Mouse (Mus musculus): ENCODE results near the gene Usp21. TPM values are rescaled to one million over a fixed set of nuclear protein-coding genes. Genes with fewer than 3 reads are reported as not detected.

Usp21 gene
- polyA plus RNA-seq, 1 experiment from 2014 or later: 25.3 TPM

DNA sequence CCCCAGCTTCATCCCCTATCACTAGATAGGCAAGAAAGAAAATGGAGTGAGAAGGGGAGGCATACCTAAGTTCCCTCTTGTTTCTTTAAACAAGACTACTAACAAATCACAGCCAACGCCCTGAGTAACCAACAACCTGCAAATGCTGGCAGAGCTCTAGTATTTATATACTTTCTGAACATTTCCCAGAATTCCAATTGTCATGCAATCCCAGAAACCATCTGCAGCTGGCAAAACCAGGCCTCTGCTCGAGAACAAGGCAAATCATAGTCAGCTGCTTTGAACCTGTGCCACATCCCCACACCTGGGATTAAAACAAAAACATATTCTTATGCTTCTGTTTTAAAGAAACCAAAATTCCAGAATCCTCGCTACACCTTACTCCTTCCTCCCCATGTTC lies 5.6 kb upstream of the Usp21 start:
- Histone ChIP-seq H3K36me3 (ENCODE audit: control insufficient read depth, insufficient read depth) (peaks cover 4% of the 10 kb centered on the region; the same call in 1 of the 2 replicates), H3K4me2 (ENCODE audit: low read depth, low read length) (peak overlapping the region; percentile 55), H3K9me3 (replicated peaks; ENCODE audit: control insufficient read depth, low read length) (no peaks in the 10 kb centered on the region; the same call in 1 of the 2 replicates), H3K4me3 (ENCODE audit: low read depth, low read length) (no peak overlapping the region), H3K4me1 (ENCODE audit: control insufficient read depth, low read depth, low read length) (peaks cover 21% of the 10 kb centered on the region), H3K9ac (ENCODE audit: low read depth, low read length) (no peak overlapping the region), H3K27ac (ENCODE audit: low read length) (no peak overlapping the region), H3K27me3 (ENCODE audit: control insufficient read depth, insufficient read depth, low read depth, low read length) (peaks cover 11% of the 10 kb centered on the region)
- ATAC-seq (ENCODE audit: low read depth): no peak
- WGBS (ENCODE audit: insufficient replicate concordance): 73% methylated on average over 3 of the region's 3 CpGs

DNA sequence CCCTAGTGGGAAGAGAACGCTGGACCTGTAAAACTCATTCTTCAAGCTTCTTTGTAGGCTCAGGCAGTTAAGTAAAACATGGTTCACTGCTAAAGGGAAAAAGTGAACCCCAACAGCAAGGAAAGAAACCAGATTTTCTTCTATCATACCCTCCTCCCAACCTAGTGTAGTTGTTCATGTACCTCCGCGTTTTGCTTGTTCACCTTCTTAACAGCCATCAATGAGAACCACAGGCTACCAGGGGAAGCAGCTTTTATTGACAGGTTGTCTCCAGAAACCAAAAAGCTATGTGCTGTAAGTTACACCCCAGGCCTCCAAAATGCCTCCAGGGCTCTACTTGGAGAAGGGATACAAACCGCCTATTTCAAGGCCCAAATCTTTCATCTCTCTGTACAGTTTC lies 537 bp upstream of the Usp21 start:
- no peak overlapping the region for H3K9ac ChIP-seq (ENCODE audit: low read depth, low read length)
- WGBS (ENCODE audit: insufficient replicate concordance): 58% methylated on average over 4 of the region's 4 CpGs
- peak overlapping the region; percentile 29 for H3K27ac ChIP-seq (ENCODE audit: low read length)
- H3K4me1 ChIP-seq (ENCODE audit: control insufficient read depth, low read depth, low read length): peaks cover 37% of the 10 kb centered on the region
- H3K4me3 ChIP-seq (ENCODE audit: low read depth, low read length): peak overlapping the region; percentile 91
- peak overlapping the region; percentile 80 for H3K4me2 ChIP-seq (ENCODE audit: low read depth, low read length)
- H3K9me3 ChIP-seq (replicated peaks; ENCODE audit: control insufficient read depth, low read length): no peaks in the 10 kb centered on the region
- H3K36me3 ChIP-seq (ENCODE audit: control insufficient read depth, insufficient read depth): peaks cover 13% of the 10 kb centered on the region
- no peak for ATAC-seq (ENCODE audit: low read depth)
- H3K27me3 ChIP-seq (ENCODE audit: control insufficient read depth, insufficient read depth, low read depth, low read length): no peaks in the 10 kb centered on the region

DNA sequence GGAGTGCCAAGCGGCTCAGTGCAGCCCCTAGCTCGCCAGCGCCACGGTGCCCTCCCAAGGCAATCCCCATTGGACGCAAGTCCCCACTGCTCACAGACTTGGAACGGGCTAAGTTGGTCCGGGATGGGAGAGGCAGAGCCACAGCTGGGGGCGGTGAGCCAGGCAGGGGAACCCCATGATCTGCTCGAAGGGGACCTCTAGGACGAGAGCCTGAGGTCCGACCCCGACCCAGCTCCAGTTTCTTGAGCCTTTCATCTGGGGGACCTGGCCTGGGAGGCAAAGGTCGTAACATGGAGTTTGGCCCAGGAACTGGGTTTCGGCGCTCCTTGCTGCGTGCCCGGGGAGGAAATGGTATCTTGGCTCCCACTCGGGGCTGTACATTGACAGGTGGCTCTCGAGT lies 1.3 kb downstream of the Usp21 start:
- ATAC-seq (ENCODE audit: low read depth): no peak
- Histone ChIP-seq H3K9ac (ENCODE audit: low read depth, low read length) (no peak overlapping the region), H3K27ac (ENCODE audit: low read length) (no peak overlapping the region)

DNA sequence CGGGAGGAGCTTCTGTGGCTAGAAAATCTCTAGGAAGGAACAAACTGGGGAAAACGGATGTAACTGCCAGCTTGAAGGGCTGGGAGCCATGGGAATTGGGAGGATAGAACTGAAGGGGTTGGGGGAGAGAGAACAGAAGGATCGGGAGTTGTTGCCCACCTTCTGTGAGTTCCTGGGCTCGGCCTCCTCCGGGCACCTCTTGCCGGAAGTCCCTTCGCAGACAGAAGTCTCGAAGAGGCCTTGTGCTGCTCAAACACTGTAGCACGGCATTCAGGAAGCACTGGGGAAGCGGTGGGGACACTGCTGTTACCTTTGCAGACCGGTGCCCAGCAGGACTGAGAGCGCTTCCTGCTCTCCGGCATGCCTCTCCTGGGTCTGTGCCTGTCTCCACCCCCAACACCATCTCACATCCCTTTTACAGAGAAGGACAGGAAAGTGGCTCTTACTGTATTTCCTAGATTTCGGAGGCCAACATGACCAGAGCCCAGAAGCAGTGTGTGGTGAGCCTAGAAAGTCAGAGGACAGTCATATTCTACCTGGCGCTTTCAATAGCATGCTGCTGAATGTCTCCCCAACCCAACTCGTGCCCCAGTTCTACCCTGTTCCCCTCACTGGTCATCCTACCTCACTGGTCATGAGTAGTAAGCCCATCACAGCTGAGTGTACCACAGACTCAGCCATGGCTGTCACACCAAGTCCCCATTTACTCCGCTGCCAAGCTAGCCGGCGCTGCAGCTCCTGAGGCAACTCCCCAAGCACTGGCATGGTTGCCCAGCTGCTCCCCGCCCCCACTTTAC lies 2.5 kb downstream of the Usp21 start:
- Histone ChIP-seq H3K9me3 (replicated peaks; ENCODE audit: control insufficient read depth, low read length) (no peaks in the 10 kb centered on the region), H3K4me2 (ENCODE audit: low read depth, low read length) (no peak overlapping the region), H3K36me3 (ENCODE audit: control insufficient read depth, insufficient read depth) (peaks cover 15% of the 10 kb centered on the region), H3K4me3 (ENCODE audit: low read depth, low read length) (no peak overlapping the region), H3K27me3 (ENCODE audit: control insufficient read depth, insufficient read depth, low read depth, low read length) (no peaks in the 10 kb centered on the region), H3K27ac (ENCODE audit: low read length) (no peak overlapping the region), H3K9ac (ENCODE audit: low read depth, low read length) (no peak overlapping the region), H3K4me1 (ENCODE audit: control insufficient read depth, low read depth, low read length) (peaks cover 37% of the 10 kb centered on the region)
- no peak for ATAC-seq (ENCODE audit: low read depth)
- 83% methylated on average over 20 of the region's 20 CpGs for WGBS (ENCODE audit: insufficient replicate concordance)

More for the DNA sequence above, 1.3 kb downstream of the Usp21 start:
- 0 out of 2 replicates have a peak overlapping the region, but pooled peaks have one; percentile 80 for H3K4me2 ChIP-seq (ENCODE audit: low read depth, low read length)
- peaks cover 37% of the 10 kb centered on the region for H3K4me1 ChIP-seq (ENCODE audit: control insufficient read depth, low read depth, low read length)
- H3K27me3 ChIP-seq (ENCODE audit: control insufficient read depth, insufficient read depth, low read depth, low read length): no peaks in the 10 kb centered on the region
- WGBS (ENCODE audit: insufficient replicate concordance): 81% methylated on average over 19 of the region's 19 CpGs
- peaks cover 15% of the 10 kb centered on the region for H3K36me3 ChIP-seq (ENCODE audit: control insufficient read depth, insufficient read depth)
- no peaks in the 10 kb centered on the region for H3K9me3 ChIP-seq (replicated peaks; ENCODE audit: control insufficient read depth, low read length)
- no peak overlapping the region for H3K4me3 ChIP-seq (ENCODE audit: low read depth, low read length)

DNA sequence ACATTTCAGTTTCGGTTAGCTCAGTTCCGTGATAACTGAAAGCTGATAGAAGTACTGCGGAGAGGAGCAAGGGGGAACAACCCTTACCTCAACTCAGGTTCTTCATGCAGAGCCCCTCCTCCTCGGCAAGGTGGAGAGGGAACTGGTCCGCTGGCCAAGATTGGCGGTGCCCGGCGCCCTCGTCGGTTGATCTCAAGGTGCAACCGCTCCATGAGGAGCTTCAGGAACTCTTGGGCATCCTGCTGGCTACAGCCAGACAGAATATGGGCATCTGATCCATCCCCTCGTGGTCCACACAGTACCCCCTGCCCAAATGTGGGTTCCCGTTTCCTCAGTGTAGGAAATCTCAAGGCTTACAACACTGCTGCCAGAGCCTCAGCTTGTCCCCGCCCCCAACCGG lies 3.3 kb downstream of the Usp21 start:
- 90% methylated on average over 15 of the region's 15 CpGs for WGBS (ENCODE audit: insufficient replicate concordance)
- Histone ChIP-seq H3K27me3 (ENCODE audit: control insufficient read depth, insufficient read depth, low read depth, low read length) (no peaks in the 10 kb centered on the region), H3K4me2 (ENCODE audit: low read depth, low read length) (no peak overlapping the region), H3K36me3 (ENCODE audit: control insufficient read depth, insufficient read depth) (peaks cover 12% of the 10 kb centered on the region), H3K9me3 (replicated peaks; ENCODE audit: control insufficient read depth, low read length) (no peaks in the 10 kb centered on the region), H3K4me3 (ENCODE audit: low read depth, low read length) (no peak overlapping the region), H3K9ac (ENCODE audit: low read depth, low read length) (no peak overlapping the region), H3K4me1 (ENCODE audit: control insufficient read depth, low read depth, low read length) (peaks cover 40% of the 10 kb centered on the region), H3K27ac (ENCODE audit: low read length) (no peak overlapping the region)
- ATAC-seq (ENCODE audit: low read depth): no peak

DNA sequence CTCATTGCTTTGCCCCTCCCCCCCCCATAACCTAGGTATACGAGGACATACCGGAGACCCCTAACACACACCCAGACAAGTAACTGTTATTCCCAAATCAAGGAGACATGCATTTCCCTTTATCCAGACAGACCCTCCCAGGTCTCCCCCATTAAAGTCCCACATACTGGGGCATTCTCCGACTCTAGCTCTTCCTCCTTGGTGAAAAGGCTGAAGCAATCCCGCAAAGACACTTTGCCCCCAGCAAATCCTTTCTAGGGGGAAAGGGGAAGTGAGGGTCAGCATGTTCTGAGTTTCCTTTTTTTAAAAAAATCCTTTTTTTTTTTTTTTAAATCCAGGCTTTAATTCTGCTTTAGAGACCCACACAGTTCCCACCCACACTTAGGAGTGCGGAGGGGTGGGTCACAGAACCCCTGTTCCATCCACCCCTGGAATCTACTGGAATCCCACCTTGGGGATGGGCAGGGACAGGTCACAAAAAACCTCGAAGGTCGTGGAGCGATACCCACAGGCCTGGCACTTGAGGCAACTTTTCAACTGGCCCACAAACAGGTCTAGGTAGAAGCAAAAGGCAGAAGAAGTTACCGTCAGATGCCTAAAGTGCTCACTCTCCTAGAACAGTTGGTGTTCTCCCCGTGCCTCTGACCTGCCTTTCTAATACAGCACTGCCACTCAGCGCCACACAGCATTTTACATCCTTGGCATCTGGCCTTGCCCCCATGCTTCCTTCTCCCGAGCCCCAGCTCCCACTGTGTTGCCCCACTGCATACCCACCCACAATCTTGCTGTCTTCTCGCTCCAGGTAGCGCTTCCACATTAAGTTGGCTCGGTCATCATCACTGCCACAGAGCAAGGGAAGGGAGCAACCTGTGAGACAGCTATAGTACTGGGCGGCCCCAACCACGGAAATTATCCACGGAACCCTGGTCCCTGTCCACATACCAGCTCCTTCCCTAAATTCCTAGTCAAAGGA lies 4.3 kb downstream of the Usp21 start:
- no peak overlapping the region for H3K9ac ChIP-seq (ENCODE audit: low read depth, low read length)
- H3K4me2 ChIP-seq (ENCODE audit: low read depth, low read length): no peak overlapping the region
- peaks cover 47% of the 10 kb centered on the region for H3K4me1 ChIP-seq (ENCODE audit: control insufficient read depth, low read depth, low read length)
- no peaks in the 10 kb centered on the region for H3K27me3 ChIP-seq (ENCODE audit: control insufficient read depth, insufficient read depth, low read depth, low read length)
- H3K9me3 ChIP-seq (replicated peaks; ENCODE audit: control insufficient read depth, low read length): no peaks in the 10 kb centered on the region
- ATAC-seq (ENCODE audit: low read depth): no peak
- H3K36me3 ChIP-seq (ENCODE audit: control insufficient read depth, insufficient read depth): peaks cover 23% of the 10 kb centered on the region
- WGBS (ENCODE audit: insufficient replicate concordance): 80% methylated on average over 18 of the region's 18 CpGs
- H3K4me3 ChIP-seq (ENCODE audit: low read depth, low read length): no peak overlapping the region; the same call in 1 of the 2 replicates
- H3K27ac ChIP-seq (ENCODE audit: low read length): peak overlapping the region; percentile 28; the same call in 1 of the 2 replicates

DNA sequence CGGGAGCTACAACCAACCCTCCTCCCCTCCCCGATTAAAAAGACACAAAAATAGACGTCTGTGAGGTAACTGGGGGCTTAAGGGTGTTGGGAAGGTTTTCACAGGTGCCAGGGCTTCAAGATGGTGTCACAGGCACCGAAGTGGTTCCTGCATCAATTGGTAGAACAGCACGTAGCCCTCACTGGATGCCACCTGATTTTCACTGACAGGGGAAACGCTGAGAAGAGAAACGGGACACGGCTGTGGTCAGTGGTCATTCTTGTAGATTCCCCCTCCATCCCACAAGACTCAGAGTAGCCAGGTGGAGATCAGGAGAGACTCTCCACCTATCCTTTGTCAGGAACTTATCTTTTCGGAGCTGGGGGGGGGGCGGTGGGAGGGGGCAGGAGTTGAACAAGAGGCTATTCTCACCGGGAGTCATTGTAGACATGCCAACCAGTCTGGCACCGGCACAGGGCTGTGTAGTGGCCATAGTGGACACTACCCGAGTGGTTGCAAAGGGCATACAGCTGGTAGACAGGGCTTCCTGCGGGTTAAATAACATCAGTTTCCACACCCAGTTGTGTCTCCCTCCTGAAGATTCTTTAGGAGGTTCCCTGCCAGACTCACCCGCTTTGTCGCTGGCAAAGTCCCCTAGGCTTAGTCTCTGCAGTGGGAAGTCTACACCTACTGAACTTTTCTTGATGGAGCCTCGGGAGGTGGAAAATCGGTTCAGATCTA lies 5.5 kb downstream of the Usp21 start:
- Histone ChIP-seq H3K9ac (ENCODE audit: low read depth, low read length) (peak overlapping the region; percentile 94), H3K27me3 (ENCODE audit: control insufficient read depth, insufficient read depth, low read depth, low read length) (no peaks in the 10 kb centered on the region), H3K27ac (ENCODE audit: low read length) (peak overlapping the region; percentile 100), H3K4me1 (ENCODE audit: control insufficient read depth, low read depth, low read length) (peaks cover 51% of the 10 kb centered on the region), H3K36me3 (ENCODE audit: control insufficient read depth, insufficient read depth) (peaks cover 35% of the 10 kb centered on the region), H3K9me3 (replicated peaks; ENCODE audit: control insufficient read depth, low read length) (no peaks in the 10 kb centered on the region), H3K4me2 (ENCODE audit: low read depth, low read length) (peak overlapping the region; percentile 63), H3K4me3 (ENCODE audit: low read depth, low read length) (peak overlapping the region; percentile 87)
- no peak for ATAC-seq (ENCODE audit: low read depth)
- WGBS (ENCODE audit: insufficient replicate concordance): 62% methylated on average over 18 of the region's 18 CpGs

DNA sequence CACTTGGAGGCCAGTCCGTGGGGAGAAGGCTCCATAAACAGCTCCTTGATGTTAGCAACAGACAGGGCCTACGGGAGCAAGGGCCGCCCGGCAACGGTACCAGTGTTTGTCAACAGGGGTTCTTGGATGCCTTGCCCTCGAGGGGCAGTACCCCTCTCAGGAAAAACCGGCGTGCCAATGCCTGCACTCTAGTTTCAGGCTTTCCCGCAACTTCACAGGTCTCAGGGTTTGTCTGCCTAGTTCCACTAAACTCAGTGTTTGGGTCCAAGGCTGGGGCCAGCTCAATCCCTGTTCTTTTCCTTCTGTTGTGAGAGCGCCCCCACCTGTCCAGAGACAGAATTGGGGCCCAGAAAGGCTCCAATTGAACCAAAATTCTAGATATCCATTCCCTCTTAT lies 6.3 kb downstream of the Usp21 start:
- Histone ChIP-seq H3K4me1 (ENCODE audit: control insufficient read depth, low read depth, low read length) (peaks cover 52% of the 10 kb centered on the region), H3K4me2 (ENCODE audit: low read depth, low read length) (peak overlapping the region; percentile 63), H3K9me3 (replicated peaks; ENCODE audit: control insufficient read depth, low read length) (no peaks in the 10 kb centered on the region), H3K9ac (ENCODE audit: low read depth, low read length) (peak overlapping the region; percentile 94), H3K27me3 (ENCODE audit: control insufficient read depth, insufficient read depth, low read depth, low read length) (no peaks in the 10 kb centered on the region), H3K36me3 (ENCODE audit: control insufficient read depth, insufficient read depth) (peaks cover 42% of the 10 kb centered on the region), H3K27ac (ENCODE audit: low read length) (peak overlapping the region; percentile 100), H3K4me3 (ENCODE audit: low read depth, low read length) (peak overlapping the region; percentile 87)
- 2% methylated on average over 10 of the region's 10 CpGs for WGBS (ENCODE audit: insufficient replicate concordance)
- ATAC-seq (ENCODE audit: low read depth): peak; percentile 42
